Mouse (Mus musculus): ENCODE measurements around the gene Sdc1. TPM values are rescaled to one million over a fixed set of nuclear protein-coding genes. Genes with fewer than 3 reads are reported as not detected.

Sdc1 gene
- polyA plus RNA-seq, 1 experiment = 12.9 TPM

DNA sequence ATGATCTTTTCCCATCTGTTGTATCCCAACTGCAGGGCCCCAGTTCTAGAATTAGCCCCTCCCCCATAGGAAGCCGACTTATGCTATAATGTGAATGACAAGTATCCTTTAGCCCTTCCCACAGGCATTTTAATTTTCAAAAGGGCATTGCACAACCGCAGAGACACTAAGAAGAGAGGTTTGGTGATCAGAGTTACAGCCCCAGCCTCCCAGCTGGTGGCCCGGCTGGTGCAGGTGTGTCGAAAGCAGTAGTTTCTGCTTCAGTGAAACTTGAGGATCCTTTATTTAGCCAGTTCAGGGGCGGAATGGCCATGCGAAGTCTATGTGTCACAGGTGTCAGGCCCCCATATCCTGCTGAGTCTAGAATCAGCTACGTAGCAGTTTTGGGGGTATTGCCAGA, 10.0 kb downstream of the Sdc1 start:
- no peak for TF ChIP-seq POLR2A (IDR thresholded peaks at IDR 0.05; ENCODE audit: low read depth, low read length)
- no peak for TF ChIP-seq CTCF (IDR thresholded peaks at IDR 0.05; ENCODE audit: extremely low read depth, insufficient read depth, insufficient read length, insufficient replicate concordance)
- H3K36me3 ChIP-seq (ENCODE audit: control insufficient read depth, insufficient read depth, low read length) = no peaks in the 10 kb centered on the region
- H3K27ac ChIP-seq (ENCODE audit: insufficient read depth, low read length) = no peak overlapping the region
- H3K4me3 ChIP-seq (ENCODE audit: extremely low read depth, insufficient read depth, insufficient read length) = no peak overlapping the region
- no peaks in the 10 kb centered on the region for H3K4me1 ChIP-seq (ENCODE audit: control insufficient read depth, insufficient read depth, insufficient read length)
- no peak for DNase-seq (ENCODE audit: low read depth in 1 of 2, low spot score in 2 of 2)
- WGBS = 57% methylated on average over 7 of the region's 7 CpGs
- no peaks in the 10 kb centered on the region for H3K27me3 ChIP-seq (ENCODE audit: control insufficient read depth, insufficient read depth, low read length)

DNA sequence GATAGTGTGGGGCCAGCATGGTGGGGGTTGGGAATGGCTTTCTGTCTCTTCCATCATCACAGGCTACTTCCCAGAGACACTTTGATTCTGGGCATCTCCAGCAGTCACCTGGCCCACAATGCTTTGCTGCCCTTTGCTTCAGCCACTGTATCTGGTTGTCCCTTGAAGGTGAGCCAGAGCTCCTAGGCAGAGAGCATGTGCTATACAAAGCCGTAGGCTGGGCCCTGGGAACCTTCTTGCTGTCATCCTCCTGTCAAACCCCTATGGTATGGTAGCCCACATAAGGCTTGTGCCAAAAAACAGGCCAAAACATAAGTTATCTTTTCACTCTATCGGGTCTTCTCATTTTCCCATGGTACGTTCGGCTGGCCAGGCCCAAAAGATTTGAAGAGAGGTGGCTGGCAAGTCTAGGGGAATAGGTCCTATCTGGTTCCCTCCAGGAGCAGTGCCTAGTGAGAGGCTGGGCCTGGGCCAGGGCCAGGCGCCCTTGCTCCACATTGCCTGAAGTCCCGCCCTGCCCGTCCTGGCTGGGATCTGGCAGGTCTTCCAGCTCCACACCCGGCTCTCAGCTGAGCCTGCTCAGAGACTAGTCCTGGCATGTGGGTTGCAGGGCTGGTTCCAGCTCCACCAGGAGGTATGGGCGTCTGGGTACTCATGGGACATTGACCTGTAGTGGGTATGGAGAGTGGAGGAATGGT, 10.7 kb downstream of the Sdc1 start:
- no peak for DNase-seq (ENCODE audit: low read depth in 1 of 2, low spot score in 2 of 2)
- 90% methylated on average over 9 of the region's 9 CpGs for WGBS
- H3K27me3 ChIP-seq (ENCODE audit: control insufficient read depth, insufficient read depth, low read length) = no peaks in the 10 kb centered on the region
- no peak overlapping the region for H3K4me3 ChIP-seq (ENCODE audit: extremely low read depth, insufficient read depth, insufficient read length)
- no peaks in the 10 kb centered on the region for H3K36me3 ChIP-seq (ENCODE audit: control insufficient read depth, insufficient read depth, low read length)
- H3K4me1 ChIP-seq (ENCODE audit: control insufficient read depth, insufficient read depth, insufficient read length) = no peaks in the 10 kb centered on the region
- H3K27ac ChIP-seq (ENCODE audit: insufficient read depth, low read length) = no peak overlapping the region
- TF ChIP-seq POLR2A (IDR thresholded peaks at IDR 0.05; ENCODE audit: low read depth, low read length) (no peak), CTCF (IDR thresholded peaks at IDR 0.05; ENCODE audit: extremely low read depth, insufficient read depth, insufficient read length, insufficient replicate concordance) (no peak)

DNA sequence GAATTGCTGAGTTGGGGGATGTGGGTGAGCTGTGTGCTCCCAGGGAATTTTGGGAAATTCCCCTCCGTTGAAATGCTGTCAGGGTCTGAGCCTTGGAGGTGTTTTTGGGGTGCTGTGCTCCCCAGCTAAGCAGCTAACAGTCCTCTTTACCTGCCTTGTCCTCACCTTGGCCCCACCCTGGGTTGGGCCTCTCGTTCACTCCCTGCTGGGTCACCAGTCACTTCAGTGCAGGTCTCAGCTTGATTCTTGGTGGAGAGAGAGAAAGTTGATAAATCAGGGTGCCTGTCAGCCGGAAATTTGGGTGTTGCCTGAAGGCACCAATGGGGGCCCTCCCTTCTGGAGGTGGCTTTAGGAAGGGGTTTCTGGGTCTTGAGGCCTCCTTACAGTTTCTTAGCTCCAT, 11.4 kb downstream of the Sdc1 start:
- no peak for DNase-seq (ENCODE audit: low read depth in 1 of 2, low spot score in 2 of 2)
- TF ChIP-seq CTCF (IDR thresholded peaks at IDR 0.05; ENCODE audit: extremely low read depth, insufficient read depth, insufficient read length, insufficient replicate concordance) (no peak), POLR2A (IDR thresholded peaks at IDR 0.05; ENCODE audit: low read depth, low read length) (no peak)

DNA sequence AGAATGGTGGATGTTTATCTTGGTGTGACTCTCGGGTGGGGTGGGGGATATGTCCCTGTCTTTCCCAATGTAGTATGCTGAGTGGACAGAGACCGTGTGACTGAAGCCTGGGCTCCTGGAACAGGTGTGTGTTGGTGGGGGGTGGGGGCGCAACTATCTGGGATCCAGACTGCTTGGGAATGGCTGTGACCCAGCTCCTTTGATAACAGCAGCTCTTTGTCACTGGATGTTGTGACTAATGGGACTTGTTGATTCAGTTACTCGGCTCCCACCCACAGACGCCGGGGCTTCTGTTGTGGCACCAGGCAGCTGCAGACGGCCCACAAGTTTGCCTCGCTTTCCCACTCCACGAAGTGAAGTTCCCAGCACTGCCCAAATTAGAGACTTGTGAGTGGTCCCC, 13.1 kb downstream of the Sdc1 start:
- no peaks in the 10 kb centered on the region for H3K27me3 ChIP-seq (ENCODE audit: control insufficient read depth, insufficient read depth, low read length)
- 87% methylated on average over 9 of the region's 9 CpGs for WGBS
- no peaks in the 10 kb centered on the region for H3K36me3 ChIP-seq (ENCODE audit: control insufficient read depth, insufficient read depth, low read length)
- H3K4me1 ChIP-seq (ENCODE audit: control insufficient read depth, insufficient read depth, insufficient read length) = no peaks in the 10 kb centered on the region; the same call in 1 of the 2 replicates
- no peak overlapping the region for H3K4me3 ChIP-seq (ENCODE audit: extremely low read depth, insufficient read depth, insufficient read length)
- DNase-seq (ENCODE audit: low read depth in 1 of 2, low spot score in 2 of 2) = no peak
- H3K27ac ChIP-seq (ENCODE audit: insufficient read depth, low read length) = no peak overlapping the region
- TF ChIP-seq POLR2A (IDR thresholded peaks at IDR 0.05; ENCODE audit: low read depth, low read length) (no peak), CTCF (IDR thresholded peaks at IDR 0.05; ENCODE audit: extremely low read depth, insufficient read depth, insufficient read length, insufficient replicate concordance) (no peak)

More for the DNA sequence above, 11.4 kb downstream of the Sdc1 start:
- Histone ChIP-seq H3K4me3 (ENCODE audit: extremely low read depth, insufficient read depth, insufficient read length) (no peak overlapping the region), H3K27ac (ENCODE audit: insufficient read depth, low read length) (no peak overlapping the region), H3K27me3 (ENCODE audit: control insufficient read depth, insufficient read depth, low read length) (no peaks in the 10 kb centered on the region), H3K4me1 (ENCODE audit: control insufficient read depth, insufficient read depth, insufficient read length) (no peaks in the 10 kb centered on the region; the same call in 1 of the 2 replicates), H3K36me3 (ENCODE audit: control insufficient read depth, insufficient read depth, low read length) (no peaks in the 10 kb centered on the region)
- 88% methylated on average over 3 of the region's 3 CpGs for WGBS

DNA sequence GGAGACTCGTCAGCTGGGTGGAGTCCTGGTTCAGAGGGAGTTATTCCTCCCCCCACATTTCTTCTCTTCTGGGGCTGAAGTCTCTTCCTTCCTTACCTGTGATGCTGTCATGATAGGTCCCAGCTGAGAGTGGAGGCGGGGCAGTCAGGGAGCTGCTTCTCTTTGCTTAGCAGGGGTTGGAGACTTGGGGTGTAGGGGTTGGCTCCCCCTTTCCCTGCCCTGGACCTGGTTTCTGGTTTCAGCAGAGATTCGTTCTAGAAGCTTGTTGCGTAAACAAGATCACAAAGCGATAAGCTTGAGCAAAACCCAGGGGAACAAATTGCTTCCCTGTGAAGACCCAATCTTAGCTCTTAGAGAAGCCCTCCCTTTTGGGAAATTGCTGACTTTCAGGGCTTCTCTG, 15.4 kb downstream of the Sdc1 start:
- WGBS = 64% methylated on average over 5 of the region's 5 CpGs
- H3K27me3 ChIP-seq (ENCODE audit: control insufficient read depth, insufficient read depth, low read length) = no peaks in the 10 kb centered on the region
- 0 out of 2 replicates have a peak, but pooled peaks cover 2% of the 10 kb centered on the region for H3K36me3 ChIP-seq (ENCODE audit: control insufficient read depth, insufficient read depth, low read length)
- H3K4me3 ChIP-seq (ENCODE audit: extremely low read depth, insufficient read depth, insufficient read length) = no peak overlapping the region
- no peak for TF ChIP-seq POLR2A (IDR thresholded peaks at IDR 0.05; ENCODE audit: low read depth, low read length)
- no peak for TF ChIP-seq CTCF (IDR thresholded peaks at IDR 0.05; ENCODE audit: extremely low read depth, insufficient read depth, insufficient read length, insufficient replicate concordance)
- no peak overlapping the region for H3K27ac ChIP-seq (ENCODE audit: insufficient read depth, low read length)
- DNase-seq (ENCODE audit: low read depth in 1 of 2, low spot score in 2 of 2) = no peak
- H3K4me1 ChIP-seq (ENCODE audit: control insufficient read depth, insufficient read depth, insufficient read length) = no peaks in the 10 kb centered on the region; the same call in 1 of the 2 replicates

DNA sequence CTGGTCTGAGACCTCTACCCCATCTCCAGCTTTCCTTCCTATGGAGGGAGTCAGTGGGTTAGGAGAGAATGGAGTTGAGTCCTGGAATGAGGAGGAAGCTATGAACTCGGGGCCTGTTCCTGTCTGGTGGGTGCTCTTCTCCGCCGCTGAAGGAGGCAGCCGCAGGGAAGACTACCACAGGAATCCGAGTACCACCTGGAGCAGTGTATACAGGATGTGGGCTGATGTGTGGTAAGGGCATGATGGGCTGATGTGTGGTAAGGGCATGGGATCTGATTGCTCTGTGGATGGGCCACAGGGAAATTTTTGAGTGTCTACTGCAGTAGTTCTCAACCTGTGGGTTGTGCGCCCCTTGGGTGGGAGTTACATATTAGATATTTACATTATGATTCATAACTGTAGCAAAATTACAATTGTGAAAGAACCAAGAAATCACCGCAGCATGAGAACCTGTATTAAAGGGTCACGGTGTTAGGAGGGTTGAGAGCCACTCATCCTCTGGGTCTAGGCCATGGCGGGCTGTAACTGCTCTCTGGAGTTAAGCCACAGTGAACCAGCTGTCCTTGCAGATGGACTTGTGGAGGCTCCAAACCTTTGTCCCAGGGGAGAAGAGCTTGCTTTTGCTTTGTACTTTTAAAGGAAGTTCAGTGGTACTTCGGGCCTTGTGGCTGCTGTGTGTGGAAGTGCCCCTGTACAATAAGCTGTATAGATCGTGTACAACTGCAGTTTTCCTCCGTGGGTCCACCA, 16.0 kb downstream of the Sdc1 start:
- DNase-seq (ENCODE audit: low read depth in 1 of 2, low spot score in 2 of 2) = no peak
- WGBS = 30% methylated on average over 12 of the region's 12 CpGs
- Histone ChIP-seq H3K36me3 (ENCODE audit: control insufficient read depth, insufficient read depth, low read length) (0 out of 2 replicates have a peak, but pooled peaks cover 2% of the 10 kb centered on the region), H3K4me3 (ENCODE audit: extremely low read depth, insufficient read depth, insufficient read length) (no peak overlapping the region), H3K4me1 (ENCODE audit: control insufficient read depth, insufficient read depth, insufficient read length) (no peaks in the 10 kb centered on the region; the same call in 1 of the 2 replicates), H3K27me3 (ENCODE audit: control insufficient read depth, insufficient read depth, low read length) (no peaks in the 10 kb centered on the region), H3K27ac (ENCODE audit: insufficient read depth, low read length) (no peak overlapping the region)
- TF ChIP-seq CTCF (IDR thresholded peaks at IDR 0.05; ENCODE audit: extremely low read depth, insufficient read depth, insufficient read length, insufficient replicate concordance) (no peak), POLR2A (IDR thresholded peaks at IDR 0.05; ENCODE audit: low read depth, low read length) (no peak)

Measured in spleen, adult 2 months (tissue).